Mouse (Mus musculus) limb, embryonic 11.5 days (tissue): ENCODE measurements at regions not wholly inside any gene's neighbourhood (a gene's known extent, or its start where the extent isn't known, plus 50 kb on each side); places are given as distances from the start of the nearest gene placed in this dataset.

Experiments
- ATAC-seq: fragments of 200-750 bp; cut with Nextera tagmentation; 2 replicates; pipeline ENCODE4 v1.8.0; 2017; ENCODE audit warnings: low read depth; ENCODE audit not compliant: insufficient number of reproducible peaks, low FRiP score, low TSS enrichment
- DNase-seq: peaks from one replicate; pipeline ENCODE4 v3.0.0-alpha.2; 2015; ENCODE audit warnings: low spot score
- H3K27ac ChIP-seq: fragments of 300-500 bp; sonication (generic); replicated peaks from 2 replicates; pipeline ENCODE4 v1.5.1; 2014; ENCODE audit warnings: low read depth, mild to moderate bottlenecking, low read length
- H3K27me3 ChIP-seq: fragments of 300-500 bp; sonication (generic); 2 replicates; pipeline ENCODE4 v1.6.1; 2014; ENCODE audit warnings: mild to moderate bottlenecking, low read length, mixed read lengths; ENCODE audit not compliant: control insufficient read depth, insufficient read depth
- H3K36me3 ChIP-seq: fragments of 300-500 bp; sonication (generic); 2 replicates; pipeline ENCODE4 v1.6.1; 2014; ENCODE audit warnings: mild to moderate bottlenecking, low read length, moderate library complexity, mixed read lengths; ENCODE audit not compliant: control insufficient read depth, insufficient read depth
- H3K4me1 ChIP-seq: fragments of 300-500 bp; sonication (generic); 2 replicates; pipeline ENCODE4 v1.6.1; 2014; ENCODE audit warnings: low read length, mixed read lengths; ENCODE audit not compliant: control insufficient read depth, insufficient read depth
- H3K4me2 ChIP-seq: fragments of 300-500 bp; sonication (generic); 2 replicates; pipeline ENCODE4 v1.6.1; 2014; ENCODE audit warnings: low read depth, mild to moderate bottlenecking, moderate library complexity; ENCODE audit not compliant: severe bottlenecking
- H3K4me3 ChIP-seq: fragments of 300-500 bp; sonication (generic); 2 replicates; pipeline ENCODE4 v1.5.1; 2014; ENCODE audit warnings: low read depth, low read length
- H3K9ac ChIP-seq: fragments of 300-500 bp; sonication (generic); 2 replicates; pipeline ENCODE4 v1.6.1; 2014; ENCODE audit warnings: mild to moderate bottlenecking, low read length
- H3K9me3 ChIP-seq: fragments of 300-500 bp; sonication (generic); 2 replicates; pipeline ENCODE4 v1.6.1; 2016; ENCODE audit warnings: low read length; ENCODE audit not compliant: control insufficient read depth
- WGBS: fragments of 180-500 bp; shearing (Covaris S2); extraction: QIAGEN DNeasy Blood & Tissue Kit; methylation state at CpG from one replicate; pipeline ENCODE4 v1.1.7; 2014; 5-methylcytosine and 5-hydroxymethylcytosine counted together

DNA sequence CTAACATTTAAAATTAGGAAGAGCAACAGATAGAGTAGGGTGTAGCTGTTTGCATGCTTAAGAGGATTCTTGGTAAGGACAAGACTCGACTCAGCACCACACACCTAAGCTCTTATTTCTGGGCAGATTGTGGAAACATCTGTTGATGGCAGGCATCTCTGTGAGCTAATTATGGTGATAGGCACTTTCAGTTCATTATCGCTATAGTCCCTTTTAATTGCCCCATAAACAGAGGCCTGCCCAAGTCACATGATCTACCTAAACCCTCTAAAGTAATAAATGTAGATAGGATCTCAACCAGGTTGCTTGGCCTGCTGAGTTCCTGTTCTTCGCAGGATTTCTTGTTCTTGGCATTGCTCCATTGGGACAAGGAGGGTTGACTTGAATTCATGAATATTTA is 88.8 kb upstream of the Selenok start:
- Histone ChIP-seq H3K36me3 (no peaks in the 10 kb centered on the region), H3K27ac (no peak overlapping the region), H3K4me2 (no peak overlapping the region), H3K4me1 (0 out of 2 replicates have a peak, but pooled peaks cover 3% of the 10 kb centered on the region), H3K27me3 (no peaks in the 10 kb centered on the region), H3K4me3 (no peak overlapping the region), H3K9ac (no peak overlapping the region), H3K9me3 (no peaks in the 10 kb centered on the region)
- WGBS: 74% methylated on average over 3 of the region's 3 CpGs
- ATAC-seq (no peak), DNase-seq (no peak)

GRCm38 (mm10) chr14:29882666-29883344 is 85.3 kb upstream of the Selenok start:
- WGBS: 67% methylated on average over 11 of the region's 11 CpGs
- no peak for DNase-seq
- no peak overlapping the region for H3K4me2 ChIP-seq
- H3K36me3 ChIP-seq: no peaks in the 10 kb centered on the region
- H3K4me1 ChIP-seq: no peaks in the 10 kb centered on the region
- no peak overlapping the region for H3K27ac ChIP-seq
- no peaks in the 10 kb centered on the region for H3K9me3 ChIP-seq
- H3K27me3 ChIP-seq: no peaks in the 10 kb centered on the region
- ATAC-seq: no peak
- no peak overlapping the region for H3K9ac ChIP-seq
- no peak overlapping the region for H3K4me3 ChIP-seq

DNA sequence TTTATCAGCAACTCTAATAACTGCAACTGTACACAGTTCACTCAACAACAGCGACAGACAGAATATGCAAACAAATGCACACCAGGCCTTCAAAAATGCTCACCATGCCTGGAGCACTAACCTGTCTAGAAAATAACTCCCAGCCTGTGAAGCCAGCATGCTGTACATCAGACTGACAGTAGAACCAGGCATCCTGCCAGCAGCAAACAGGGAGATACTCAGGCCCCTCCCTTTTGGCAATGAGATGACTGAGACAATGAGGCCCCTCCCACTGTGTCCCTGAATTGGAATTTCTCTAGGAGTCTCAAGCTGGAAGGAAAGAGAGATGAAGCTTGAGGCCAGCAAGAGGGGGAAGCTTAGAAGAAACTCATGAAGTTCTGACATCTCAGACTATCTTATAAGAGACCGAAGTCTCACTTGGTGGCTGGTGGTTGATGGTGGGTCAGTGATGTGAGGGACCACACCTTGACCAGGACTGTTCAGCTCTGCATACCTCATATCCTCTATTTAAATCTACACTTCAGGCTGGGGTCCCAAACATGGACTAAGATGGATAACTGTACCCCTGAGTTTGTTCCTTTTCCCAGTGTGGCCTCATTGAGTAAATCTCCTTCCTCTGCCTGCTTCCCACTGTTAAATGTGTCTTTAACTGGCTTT is 72.6 kb upstream of the Selenok start:
- no peak overlapping the region for H3K9ac ChIP-seq
- H3K4me1 ChIP-seq: no peaks in the 10 kb centered on the region
- no peak for ATAC-seq
- no peak overlapping the region for H3K27ac ChIP-seq
- no peak overlapping the region for H3K4me2 ChIP-seq
- 98% methylated on average over 2 of the region's 2 CpGs for WGBS
- no peak overlapping the region for H3K4me3 ChIP-seq
- no peaks in the 10 kb centered on the region for H3K36me3 ChIP-seq
- H3K27me3 ChIP-seq: no peaks in the 10 kb centered on the region
- no peaks in the 10 kb centered on the region for H3K9me3 ChIP-seq
- no peak for DNase-seq

DNA sequence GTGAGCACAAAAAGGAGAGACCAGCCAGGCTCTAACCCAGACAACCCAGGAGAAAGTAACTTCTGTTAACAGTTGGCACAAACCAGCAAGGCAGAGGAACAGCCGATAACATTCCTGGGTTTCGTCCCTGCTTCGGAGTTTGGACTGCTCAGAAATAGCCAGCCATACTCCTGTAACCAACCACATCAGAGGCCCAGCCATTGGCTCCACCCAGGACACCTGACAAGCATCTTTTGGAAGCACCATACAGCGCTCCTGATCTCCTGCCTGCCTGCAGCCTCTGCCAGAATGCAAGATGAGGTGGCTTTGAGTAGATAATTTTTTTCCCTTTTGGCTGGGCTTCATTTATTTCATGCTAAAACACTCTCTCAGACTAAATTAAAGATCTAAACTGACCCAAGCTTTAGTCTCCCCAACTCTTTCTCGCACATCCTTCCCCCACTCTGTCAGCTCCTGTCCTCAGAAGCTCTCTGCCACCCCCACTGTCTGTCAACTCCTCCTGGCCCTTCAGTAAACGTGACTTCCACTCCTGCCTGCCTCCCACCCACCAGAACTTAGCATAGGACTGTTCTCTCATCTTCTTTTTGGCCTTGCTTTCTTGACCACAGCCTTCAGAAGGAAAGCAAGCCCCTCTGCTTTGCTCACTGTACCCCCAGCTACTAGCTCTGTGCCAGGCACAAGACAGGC is 72.0 kb upstream of the Selenok start:
- H3K4me1 ChIP-seq: no peaks in the 10 kb centered on the region
- no peak overlapping the region for H3K27ac ChIP-seq
- 74% methylated on average over 6 of the region's 6 CpGs for WGBS
- H3K4me3 ChIP-seq: no peak overlapping the region
- no peak overlapping the region for H3K4me2 ChIP-seq
- no peak for DNase-seq
- H3K36me3 ChIP-seq: no peaks in the 10 kb centered on the region
- ATAC-seq: no peak
- no peaks in the 10 kb centered on the region for H3K9me3 ChIP-seq
- H3K27me3 ChIP-seq: no peaks in the 10 kb centered on the region
- H3K9ac ChIP-seq: no peak overlapping the region

- no peak for DNase-seq
- Histone ChIP-seq H3K4me1 (no peaks in the 10 kb centered on the region), H3K27me3 (no peaks in the 10 kb centered on the region), H3K36me3 (no peaks in the 10 kb centered on the region), H3K9ac (no peak overlapping the region), H3K4me3 (no peak overlapping the region), H3K4me2 (no peak overlapping the region), H3K9me3 (no peaks in the 10 kb centered on the region), H3K27ac (no peak overlapping the region)
- no peak for ATAC-seq
- WGBS: 90% methylated on average over 6 of the region's 6 CpGs
Observed at GRCm38 (mm10) chr14:29900931-29901330, 67.2 kb upstream of the Selenok start.

- H3K4me2 ChIP-seq: no peak overlapping the region
- no peaks in the 10 kb centered on the region for H3K27me3 ChIP-seq
- 79% methylated on average over 3 of the region's 3 CpGs for WGBS
- DNase-seq (no peak), ATAC-seq (no peak)
- H3K9ac ChIP-seq: no peak overlapping the region
- no peaks in the 10 kb centered on the region for H3K9me3 ChIP-seq
- H3K36me3 ChIP-seq: no peaks in the 10 kb centered on the region
- no peaks in the 10 kb centered on the region for H3K4me1 ChIP-seq
- H3K4me3 ChIP-seq: no peak overlapping the region
- no peak overlapping the region for H3K27ac ChIP-seq
Observed at GRCm38 (mm10) chr14:29903574-29903973, 64.5 kb upstream of the Selenok start.

- H3K36me3 ChIP-seq: no peaks in the 10 kb centered on the region
- 72% methylated on average over 6 of the region's 6 CpGs for WGBS
- no peak overlapping the region for H3K27ac ChIP-seq
Observed at GRCm38 (mm10) chr14:29904856-29905255, 63.3 kb upstream of the Selenok start.

DNA sequence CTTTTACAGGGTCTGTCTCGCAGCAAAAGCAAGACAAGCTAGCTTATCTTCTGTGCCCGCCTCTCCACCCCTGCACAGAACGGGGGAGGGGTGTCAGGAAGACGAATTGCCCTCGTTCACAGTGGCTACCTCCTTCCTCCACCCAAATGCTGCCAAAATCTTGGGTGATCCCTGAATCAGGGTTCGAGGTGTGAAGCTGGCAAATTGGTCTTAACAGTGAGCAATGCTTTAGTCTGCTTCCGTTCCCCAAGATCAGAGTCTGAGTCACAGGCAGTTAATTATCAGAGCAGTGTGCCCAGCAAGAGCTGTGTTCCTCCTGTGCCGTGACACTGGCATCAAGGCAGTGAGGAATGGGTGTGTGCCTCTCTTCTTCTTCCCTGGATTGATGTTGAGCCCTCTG is 58.4 kb upstream of the Selenok start:
- DNase-seq: no peak
- ATAC-seq: no peak
- Histone ChIP-seq H3K36me3 (no peaks in the 10 kb centered on the region), H3K9me3 (no peaks in the 10 kb centered on the region), H3K9ac (no peak overlapping the region), H3K4me1 (no peaks in the 10 kb centered on the region), H3K4me2 (no peak overlapping the region), H3K27me3 (no peaks in the 10 kb centered on the region), H3K4me3 (no peak overlapping the region), H3K27ac (no peak overlapping the region)
- 13% methylated on average over 8 of the region's 8 CpGs for WGBS

More at GRCm38 (mm10) chr14:29904856-29905255, 63.3 kb upstream of the Selenok start:
- H3K4me1 ChIP-seq: no peaks in the 10 kb centered on the region
- DNase-seq: no peak
- H3K9me3 ChIP-seq: no peaks in the 10 kb centered on the region
- no peaks in the 10 kb centered on the region for H3K27me3 ChIP-seq
- no peak overlapping the region for H3K9ac ChIP-seq
- ATAC-seq: no peak
- no peak overlapping the region for H3K4me2 ChIP-seq
- no peak overlapping the region for H3K4me3 ChIP-seq
